Mouse (Mus musculus): ENCODE data around the gene Olfr816. TPM values are rescaled to one million over a fixed set of nuclear protein-coding genes. Genes with fewer than 3 reads are reported as not detected.

The Olfr816 gene
- total RNA-seq (2023) = not detected

GRCm38 (mm10) chr10:129915497-129915896 lies at the start of gene Olfr816:
TSS of gene Olfr816 (minus strand) at chr10:129915597.

DNA sequence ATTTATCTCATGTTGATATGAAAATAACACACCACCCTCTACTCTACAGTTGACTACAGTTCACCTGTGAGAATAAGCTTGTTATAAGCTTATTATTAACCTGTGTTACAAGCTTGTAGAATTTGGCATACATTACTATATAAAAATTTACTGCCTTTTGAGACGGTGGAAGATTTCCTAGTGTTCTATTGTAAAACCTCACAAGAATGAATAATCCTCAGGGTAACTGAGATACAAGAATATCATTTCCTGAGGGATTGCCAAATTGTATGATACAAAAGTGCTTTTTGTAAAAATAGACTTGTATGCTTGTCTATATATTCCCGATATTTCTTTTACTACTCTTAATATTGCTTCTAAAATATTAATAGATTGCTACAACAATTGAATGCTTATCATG lies 33.6 kb upstream of the Olfr816 start, which contains the start of gene Olfr818:
Gene Olfr818 (minus strand): TSS at position 101 of the 400 bp plus-strand sequence.

DNA sequence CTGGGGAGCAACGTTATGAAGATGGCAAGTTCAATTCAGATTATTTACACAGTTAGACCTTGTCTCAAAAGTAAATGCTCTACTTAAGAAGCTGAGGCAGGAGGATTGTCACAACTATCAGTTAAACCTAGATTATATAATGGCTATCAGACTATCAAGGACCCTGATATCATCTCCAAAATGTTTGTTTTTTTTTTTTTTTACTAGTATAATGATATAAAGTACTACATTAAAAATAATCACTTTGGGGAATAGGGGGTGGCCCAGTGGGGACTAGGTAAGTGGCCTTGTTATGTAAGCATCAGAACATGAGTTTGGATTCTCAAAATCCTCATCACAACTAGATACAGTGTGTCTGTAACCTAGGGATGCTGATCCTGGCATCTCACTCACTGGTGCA lies 9.6 kb downstream of the Olfr816 start, which contains the start of gene Olfr815:
Gene Olfr815 (minus strand): TSS at position 101 of the 400 bp plus-strand sequence.

DNA sequence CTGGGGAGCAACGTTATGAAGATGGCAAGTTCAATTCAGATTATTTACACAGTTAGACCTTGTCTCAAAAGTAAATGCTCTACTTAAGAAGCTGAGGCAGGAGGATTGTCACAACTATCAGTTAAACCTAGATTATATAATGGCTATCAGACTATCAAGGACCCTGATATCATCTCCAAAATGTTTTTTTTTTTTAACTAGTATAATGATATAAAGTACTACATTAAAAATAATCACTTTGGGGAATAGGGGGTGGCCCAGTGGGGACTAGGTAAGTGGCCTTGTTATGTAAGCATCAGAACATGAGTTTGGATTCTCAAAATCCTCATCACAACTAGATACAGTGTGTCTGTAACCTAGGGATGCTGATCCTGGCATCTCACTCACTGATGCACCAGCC lies 35.6 kb downstream of the Olfr816 start, which contains the start of gene Olfr814:
Gene Olfr814 (minus strand): TSS at position 101 of the 400 bp plus-strand sequence.

Other genes with a start within 250 kb of the Olfr816 start
- not detected for gene Olfr801, start 241.7 kb downstream of the Olfr816 start, total RNA-seq (2023)
- gene Olfr802, start 227.4 kb downstream of the Olfr816 start, total RNA-seq (2023) = not detected
- not detected for gene Olfr803, start 221.3 kb downstream of the Olfr816 start, total RNA-seq (2023)
- gene Olfr804, start 212.4 kb downstream of the Olfr816 start, total RNA-seq (2023) = not detected
- gene Olfr805, start 186.2 kb downstream of the Olfr816 start, total RNA-seq (2023) = not detected
- gene Olfr806, start 173.7 kb downstream of the Olfr816 start, total RNA-seq (2023) = not detected
- gene Olfr807, start 157.8 kb downstream of the Olfr816 start, total RNA-seq (2023) = not detected
- not detected for gene Olfr808, start 150.1 kb downstream of the Olfr816 start, total RNA-seq (2023)
- not detected for gene Olfr809, start 141.0 kb downstream of the Olfr816 start, total RNA-seq (2023)
- not detected for gene Olfr810, start 120.7 kb downstream of the Olfr816 start, total RNA-seq (2023)
- gene Olfr811, start 111.2 kb downstream of the Olfr816 start, total RNA-seq (2023) = not detected
- gene Olfr812, start 69.5 kb downstream of the Olfr816 start, total RNA-seq (2023) = not detected
- gene Olfr813, start 60.2 kb downstream of the Olfr816 start, total RNA-seq (2023) = not detected
- not detected for gene Olfr814, start 35.7 kb downstream of the Olfr816 start, total RNA-seq (2023)
- gene Olfr815, start 9.7 kb downstream of the Olfr816 start, total RNA-seq (2023) = not detected
- gene Olfr818, start 33.5 kb upstream of the Olfr816 start, total RNA-seq (2023) = not detected
- not detected for gene Olfr819, start 51.7 kb upstream of the Olfr816 start, total RNA-seq (2023)
- gene Olfr247, start 60.5 kb upstream of the Olfr816 start, total RNA-seq (2023) = not detected
- gene Gm10310, start 69.5 kb upstream of the Olfr816 start, total RNA-seq (2023) = not detected
- not detected for gene Olfr820, start 97.0 kb upstream of the Olfr816 start, total RNA-seq (2023)
- not detected for gene Olfr821, start 114.8 kb upstream of the Olfr816 start, total RNA-seq (2023)
- gene Olfr822, start 155.6 kb upstream of the Olfr816 start, total RNA-seq (2023) = not detected
- gene Olfr823, start 199.8 kb upstream of the Olfr816 start, total RNA-seq (2023) = not detected
- gene Olfr824, start 214.4 kb upstream of the Olfr816 start, total RNA-seq (2023) = not detected

Measured in T-cell, adult 66 days (primary cell).